Mouse (Mus musculus) layer of hippocampus, adult 18-20 months (tissue): ENCODE measurements around the gene S100a14. TPM values are rescaled to one million over a fixed set of nuclear protein-coding genes. Genes with fewer than 3 reads are reported as not detected.

Source experiments
- DNase-seq, 2 experiments: peaks; one replicate each; pipeline ENCODE4 v3.0.0; 2022; ENCODE audit warnings: low spot score in 2 of 2
- total RNA-seq, 2 experiments: library from RNA; stranded (reverse); gene quantifications; 2 replicates each; pipeline ENCODE4 v1.2.3; 2021

S100a14 gene
- total RNA-seq, 2 experiments from 2014 or later = 0.62 to 1.5 TPM

GRCm38 (mm10) chr3:90515789-90516188 lies 10.9 kb upstream of the S100a14 start:
- no peak for DNase-seq

GRCm38 (mm10) chr3:90517711-90518110 lies 8.9 kb upstream of the S100a14 start:
- no peak for DNase-seq

- DNase-seq = peak in 1 of 2 experiments; percentile 72
Measured at GRCm38 (mm10) chr3:90525421-90525820, 1.2 kb upstream of the S100a14 start.

- DNase-seq = no peak
Measured at GRCm38 (mm10) chr3:90526076-90526475, 580 bp upstream of the S100a14 start.

- DNase-seq = no peak
Measured at GRCm38 (mm10) chr3:90527291-90527873, 726 bp downstream of the S100a14 start.

GRCm38 (mm10) chr3:90531713-90532112 lies 5.1 kb downstream of the S100a14 start:
- DNase-seq = no peak

- no peak for DNase-seq
Measured at GRCm38 (mm10) chr3:90535446-90535845, 8.8 kb downstream of the S100a14 start.

GRCm38 (mm10) chr3:90537141-90537904 lies 10.7 kb downstream of the S100a14 start, which contains the start of gene S100a16:
Gene S100a16 (plus strand): TSS chr3:90537254.
- peak; percentile 32 to 37 for DNase-seq

GRCm38 (mm10) chr3:90537905-90538296 lies 11.2 kb downstream of the S100a14 start:
- DNase-seq = no peak

GRCm38 (mm10) chr3:90540904-90541303 lies 14.2 kb downstream of the S100a14 start:
- peak; percentile 4 to 51 for DNase-seq

GRCm38 (mm10) chr3:90549676-90550420 lies 23.2 kb downstream of the S100a14 start:
- no peak for DNase-seq

- no peak for DNase-seq
Measured at GRCm38 (mm10) chr3:90550421-90550790, 23.8 kb downstream of the S100a14 start.

- DNase-seq = no peak
Measured at GRCm38 (mm10) chr3:90552231-90552630, 25.6 kb downstream of the S100a14 start.

GRCm38 (mm10) chr3:90555954-90556353 lies 29.3 kb downstream of the S100a14 start:
- peak; percentile 30 to 63 for DNase-seq

- DNase-seq = no peak
Measured at GRCm38 (mm10) chr3:90560008-90560628, 33.5 kb downstream of the S100a14 start, which contains the start of gene S100a3. Gene S100a3 (plus strand): TSS chr3:90560578.

- no peak for DNase-seq
Measured at GRCm38 (mm10) chr3:90574691-90575090, 48.0 kb downstream of the S100a14 start.

GRCm38 (mm10) chr3:90575320-90575719 lies 48.7 kb downstream of the S100a14 start:
- no peak for DNase-seq

- DNase-seq = no peak
Measured at GRCm38 (mm10) chr3:90576351-90577001, 49.8 kb downstream of the S100a14 start.
